Mouse (Mus musculus) intestine, embryonic 14.5 days (tissue): Measurements from ENCODE around the gene Chst8. TPM values are rescaled to one million over a fixed set of nuclear protein-coding genes. Genes with fewer than 3 reads are reported as not detected.
A peak's percentile ranks its signal among the peaks of the same experiment; 100 is the strongest.

ENCODE experiments used
- ATAC-seq: fragments of 200-750 bp; cut with Nextera tagmentation; replicated peaks from 2 replicates; pipeline ENCODE4 v1.8.0; 2017; ENCODE audit warnings: low read depth, moderate number of reproducible peaks, moderate TSS enrichment, moderate library complexity; ENCODE audit not compliant: low FRiP score, low TSS enrichment
- DNase-seq: peaks from one replicate; pipeline ENCODE4 v3.0.0-alpha.2; 2018; ENCODE audit warnings: low spot score
- H3K27ac ChIP-seq: fragments of 300-500 bp; sonication (generic); 2 replicates; pipeline ENCODE4 v1.5.1; 2014; ENCODE audit warnings: low read depth, mild to moderate bottlenecking, control low read depth
- H3K27me3 ChIP-seq: fragments of 300-500 bp; sonication (generic); replicated peaks from 2 replicates; pipeline ENCODE4 v1.6.1; 2014; ENCODE audit warnings: low read length, control low read depth; ENCODE audit not compliant: control insufficient read depth, insufficient read depth
- H3K36me3 ChIP-seq: fragments of 300-500 bp; sonication (generic); 2 replicates; pipeline ENCODE4 v1.6.1; 2014; ENCODE audit warnings: low read length, control low read depth; ENCODE audit not compliant: control insufficient read depth, insufficient read depth
- H3K4me1 ChIP-seq: fragments of 300-500 bp; sonication (generic); replicated peaks from 2 replicates; pipeline ENCODE4 v1.6.1; 2014; ENCODE audit warnings: low read length, control low read depth, mixed read lengths; ENCODE audit not compliant: control insufficient read depth, insufficient read depth
- H3K4me2 ChIP-seq: fragments of 300-500 bp; sonication (generic); 2 replicates; pipeline ENCODE4 v1.6.1; 2014; ENCODE audit warnings: low read length
- H3K4me3 ChIP-seq: fragments of 300-500 bp; sonication (generic); 2 replicates; pipeline ENCODE4 v1.5.1; 2014; ENCODE audit warnings: low read depth, low read length, control low read depth, mixed read lengths
- H3K9ac ChIP-seq: fragments of 300-500 bp; sonication (generic); 2 replicates; pipeline ENCODE4 v1.6.1; 2014; ENCODE audit warnings: mild to moderate bottlenecking, low read length
- H3K9me3 ChIP-seq: fragments of 300-500 bp; sonication (generic); 2 replicates; pipeline ENCODE4 v1.6.1; 2016; ENCODE audit warnings: low read length, control low read depth; ENCODE audit not compliant: control insufficient read depth
- WGBS: fragments of 180-500 bp; shearing (Covaris S2); extraction: QIAGEN DNeasy Blood & Tissue Kit; methylation state at CpG from one replicate; pipeline ENCODE4 v1.1.7; 2014; 5-methylcytosine and 5-hydroxymethylcytosine counted together
- polyA plus RNA-seq: library from polyadenylated mRNA; unstranded; fragments of >200 nt; fragmentation: Nextera tagmentation; extraction: Ambion mirVana; gene quantifications from 2 replicates; pipeline ENCODE4 v1.2.1, GENCODE M21; 2014

Gene Chst8
- polyA plus RNA-seq, 1 experiment from 2014 or later = 2.8 TPM

- no peak overlapping the region for H3K27ac ChIP-seq
- no peak overlapping the region for H3K4me3 ChIP-seq
- peaks cover 5% of the 10 kb centered on the region; the same call in 1 of the 2 replicates for H3K4me1 ChIP-seq
- H3K9me3 ChIP-seq = no peaks in the 10 kb centered on the region
- ATAC-seq (no peak), DNase-seq (peak; percentile 61)
- H3K27me3 ChIP-seq = no peaks in the 10 kb centered on the region
- 71% methylated on average over 9 of the region's 9 CpGs for WGBS
- no peak overlapping the region for H3K4me2 ChIP-seq
- no peak overlapping the region for H3K9ac ChIP-seq
- H3K36me3 ChIP-seq = peaks cover 80% of the 10 kb centered on the region
Observed at GRCm38 (mm10) chr7:34647052-34647451, 165.5 kb downstream of the Chst8 start.

- Histone ChIP-seq H3K36me3 (peaks cover 87% of the 10 kb centered on the region), H3K27ac (no peak overlapping the region)
- no peak for ATAC-seq
Observed at GRCm38 (mm10) chr7:34646144-34646795, 166.2 kb downstream of the Chst8 start.

GRCm38 (mm10) chr7:34645623-34646022 is 166.9 kb downstream of the Chst8 start:
- no peaks in the 10 kb centered on the region for H3K4me1 ChIP-seq
- peaks cover 93% of the 10 kb centered on the region for H3K36me3 ChIP-seq
- H3K4me2 ChIP-seq = no peak overlapping the region
- H3K9ac ChIP-seq = no peak overlapping the region
- no peak for DNase-seq
- no peaks in the 10 kb centered on the region for H3K9me3 ChIP-seq
- ATAC-seq = no peak
- no peaks in the 10 kb centered on the region for H3K27me3 ChIP-seq
- WGBS = 88% methylated on average over 2 of the region's 2 CpGs
- H3K27ac ChIP-seq = no peak overlapping the region
- H3K4me3 ChIP-seq = no peak overlapping the region

More at GRCm38 (mm10) chr7:34646144-34646795, 166.2 kb downstream of the Chst8 start:
- Histone ChIP-seq H3K9me3 (no peaks in the 10 kb centered on the region), H3K4me2 (no peak overlapping the region), H3K4me3 (no peak overlapping the region), H3K4me1 (no peaks in the 10 kb centered on the region), H3K27me3 (no peaks in the 10 kb centered on the region), H3K9ac (no peak overlapping the region)
- no peak for DNase-seq
- 86% methylated on average over 12 of the region's 12 CpGs for WGBS

- Histone ChIP-seq H3K36me3 (peaks cover 93% of the 10 kb centered on the region), H3K27me3 (no peaks in the 10 kb centered on the region), H3K27ac (no peak overlapping the region), H3K4me2 (no peak overlapping the region), H3K4me1 (no peaks in the 10 kb centered on the region), H3K9ac (no peak overlapping the region), H3K4me3 (no peak overlapping the region), H3K9me3 (no peaks in the 10 kb centered on the region)
- 91% methylated on average over 18 of the region's 18 CpGs for WGBS
- no peak for DNase-seq
- no peak for ATAC-seq
Observed at GRCm38 (mm10) chr7:34644591-34644990, 167.9 kb downstream of the Chst8 start.

- H3K36me3 ChIP-seq = peaks cover 90% of the 10 kb centered on the region
- 76% methylated on average over 6 of the region's 6 CpGs for WGBS
- H3K9me3 ChIP-seq = no peaks in the 10 kb centered on the region
Observed at GRCm38 (mm10) chr7:34643329-34643728, 169.2 kb downstream of the Chst8 start.

GRCm38 (mm10) chr7:34641968-34642367 is 170.5 kb downstream of the Chst8 start:
- DNase-seq = no peak
- no peaks in the 10 kb centered on the region for H3K4me1 ChIP-seq
- no peaks in the 10 kb centered on the region for H3K9me3 ChIP-seq
- H3K27me3 ChIP-seq = no peaks in the 10 kb centered on the region
- H3K27ac ChIP-seq = no peak overlapping the region
- no peak overlapping the region for H3K9ac ChIP-seq
- H3K4me3 ChIP-seq = no peak overlapping the region
- H3K4me2 ChIP-seq = no peak overlapping the region
- WGBS = 77% methylated on average over 13 of the region's 13 CpGs
- ATAC-seq = 0 out of 2 replicates have a peak, but pooled peaks have one; percentile 42
- peaks cover 77% of the 10 kb centered on the region for H3K36me3 ChIP-seq

More at GRCm38 (mm10) chr7:34643329-34643728, 169.2 kb downstream of the Chst8 start:
- no peak overlapping the region for H3K4me3 ChIP-seq
- no peak overlapping the region for H3K27ac ChIP-seq
- no peak overlapping the region for H3K4me2 ChIP-seq
- no peak overlapping the region for H3K9ac ChIP-seq
- DNase-seq (no peak), ATAC-seq (no peak)
- H3K27me3 ChIP-seq = no peaks in the 10 kb centered on the region
- H3K4me1 ChIP-seq = no peaks in the 10 kb centered on the region

GRCm38 (mm10) chr7:34639798-34640197 is 172.7 kb downstream of the Chst8 start:
- DNase-seq (no peak), ATAC-seq (no peak)
- Histone ChIP-seq H3K9me3 (no peaks in the 10 kb centered on the region), H3K27ac (no peak overlapping the region), H3K4me3 (no peak overlapping the region), H3K36me3 (peaks cover 58% of the 10 kb centered on the region), H3K27me3 (no peaks in the 10 kb centered on the region), H3K4me1 (no peaks in the 10 kb centered on the region), H3K9ac (no peak overlapping the region), H3K4me2 (no peak overlapping the region)
- WGBS = 85% methylated on average over 11 of the region's 11 CpGs

- WGBS = 76% methylated on average over 4 of the region's 4 CpGs
- H3K4me3 ChIP-seq = no peak overlapping the region
- no peaks in the 10 kb centered on the region for H3K4me1 ChIP-seq
- H3K27ac ChIP-seq = no peak overlapping the region
- H3K27me3 ChIP-seq = no peaks in the 10 kb centered on the region
- DNase-seq (no peak), ATAC-seq (no peak)
- no peak overlapping the region for H3K9ac ChIP-seq
- H3K36me3 ChIP-seq = peaks cover 30% of the 10 kb centered on the region
- H3K4me2 ChIP-seq = no peak overlapping the region
- no peaks in the 10 kb centered on the region for H3K9me3 ChIP-seq
Observed at GRCm38 (mm10) chr7:34636661-34637060, 175.8 kb downstream of the Chst8 start.
